Mouse (Mus musculus) thymus, adult 2 months (tissue): ENCODE measurements at regions not wholly inside any gene's neighbourhood (a gene's known extent, or its start where the extent isn't known, plus 50 kb on each side); places are given as distances from the start of the nearest gene placed in this dataset.

ENCODE experiments used
- DNase-seq: peaks from one replicate; pipeline ENCODE4 v3.0.0; 2021
- H3K27ac ChIP-seq: fragments of 200-500 bp; 2 replicates; pipeline ENCODE4 v1.5.1; 2012; ENCODE audit warnings: low read length, control low read depth; ENCODE audit not compliant: control insufficient read depth, insufficient read depth
- H3K27me3 ChIP-seq: fragments of 200-500 bp; 2 replicates; pipeline ENCODE4 v1.6.1; 2012; ENCODE audit warnings: mild to moderate bottlenecking, low read length, moderate library complexity, mixed read lengths; ENCODE audit not compliant: control insufficient read depth, insufficient read depth
- H3K36me3 ChIP-seq: fragments of 200-500 bp; 2 replicates; pipeline ENCODE4 v1.6.1; 2012; ENCODE audit warnings: mild to moderate bottlenecking, low read length, moderate library complexity; ENCODE audit not compliant: control insufficient read depth, insufficient read depth
- H3K4me1 ChIP-seq: fragments of 200-500 bp; replicated peaks from 2 replicates; pipeline ENCODE4 v1.6.1; 2012; ENCODE audit warnings: low read length; ENCODE audit not compliant: control insufficient read depth, insufficient read depth
- H3K4me3 ChIP-seq: fragments of 200-500 bp; 2 replicates; pipeline ENCODE4 v1.5.1; 2012; ENCODE audit warnings: mild to moderate bottlenecking, low read length, control low read depth, moderate library complexity; ENCODE audit not compliant: control insufficient read depth, insufficient read depth
- CTCF ChIP-seq: fragments of 200-500 bp; IDR thresholded peaks from 2 replicates; pipeline ENCODE4 v1.5.1; 2012; ENCODE audit warnings: mild to moderate bottlenecking, control low read depth, low read length, moderate library complexity, borderline replicate concordance; ENCODE audit not compliant: control insufficient read depth, poor library complexity, insufficient read depth; ENCODE audit errors: extremely low read depth
- POLR2A ChIP-seq: fragments of 200-500 bp; IDR thresholded peaks from 2 replicates; pipeline ENCODE4 v1.6.1; 2012; ENCODE audit warnings: mild to moderate bottlenecking, low read length, control low read depth, moderate library complexity; ENCODE audit not compliant: control insufficient read depth, poor library complexity, insufficient read depth; ENCODE audit errors: extremely low read depth
- WGBS: fragments of 180-500 bp; shearing (Covaris S2); methylation state at CpG from one replicate; pipeline ENCODE4 v1.1.7; 2018; 5-methylcytosine and 5-hydroxymethylcytosine counted together

DNA sequence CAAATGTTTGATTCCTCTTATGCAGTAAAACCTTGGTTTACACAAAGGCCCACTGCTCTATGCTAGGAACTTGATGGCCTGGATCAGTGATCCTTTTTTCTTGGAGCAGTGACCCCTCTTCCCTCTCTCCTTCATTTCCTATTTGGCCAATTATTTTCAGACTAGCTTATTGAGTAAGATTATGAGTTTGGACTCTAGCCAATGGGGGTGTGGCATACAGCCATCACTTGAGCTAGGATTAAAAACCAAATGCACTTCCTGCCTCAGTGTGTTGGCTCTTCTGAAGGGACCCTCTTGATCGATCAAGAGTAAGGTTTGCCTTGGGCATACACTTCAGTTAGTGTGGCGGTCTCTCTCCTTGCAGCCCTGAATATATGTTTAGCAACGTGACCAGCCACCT lies 1172.6 kb upstream of the Gulo start:
- Histone ChIP-seq H3K36me3 (no peaks in the 10 kb centered on the region), H3K4me1 (no peaks in the 10 kb centered on the region), H3K27me3 (no peaks in the 10 kb centered on the region), H3K27ac (no peak overlapping the region), H3K4me3 (no peak overlapping the region)
- no peak for DNase-seq
- 74% methylated on average over 3 of the region's 3 CpGs for WGBS
- TF ChIP-seq POLR2A (no peak), CTCF (no peak)

DNA sequence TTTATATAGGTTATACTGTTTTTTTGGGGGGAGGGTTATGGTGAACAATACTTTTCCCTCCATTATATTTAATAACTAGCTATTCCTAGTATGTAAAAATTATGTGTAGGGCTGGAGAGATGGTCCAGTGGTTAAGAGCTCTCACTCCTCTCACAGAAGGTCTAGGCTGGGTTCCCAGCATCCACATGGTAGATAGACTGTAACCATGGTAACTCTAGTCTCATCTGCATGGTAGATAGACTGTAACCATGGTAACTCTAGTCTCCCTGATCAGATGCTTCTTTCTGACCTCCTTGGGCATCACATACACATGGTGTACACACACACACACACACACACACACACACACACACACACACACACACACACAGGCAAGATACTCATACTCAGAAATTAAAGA lies 1170.5 kb upstream of the Gulo start:
- H3K4me3 ChIP-seq: no peak overlapping the region
- DNase-seq: no peak
- no peak overlapping the region for H3K27ac ChIP-seq
- no peaks in the 10 kb centered on the region for H3K36me3 ChIP-seq
- no peaks in the 10 kb centered on the region for H3K4me1 ChIP-seq
- no peaks in the 10 kb centered on the region for H3K27me3 ChIP-seq
- TF ChIP-seq POLR2A (no peak), CTCF (no peak)

DNA sequence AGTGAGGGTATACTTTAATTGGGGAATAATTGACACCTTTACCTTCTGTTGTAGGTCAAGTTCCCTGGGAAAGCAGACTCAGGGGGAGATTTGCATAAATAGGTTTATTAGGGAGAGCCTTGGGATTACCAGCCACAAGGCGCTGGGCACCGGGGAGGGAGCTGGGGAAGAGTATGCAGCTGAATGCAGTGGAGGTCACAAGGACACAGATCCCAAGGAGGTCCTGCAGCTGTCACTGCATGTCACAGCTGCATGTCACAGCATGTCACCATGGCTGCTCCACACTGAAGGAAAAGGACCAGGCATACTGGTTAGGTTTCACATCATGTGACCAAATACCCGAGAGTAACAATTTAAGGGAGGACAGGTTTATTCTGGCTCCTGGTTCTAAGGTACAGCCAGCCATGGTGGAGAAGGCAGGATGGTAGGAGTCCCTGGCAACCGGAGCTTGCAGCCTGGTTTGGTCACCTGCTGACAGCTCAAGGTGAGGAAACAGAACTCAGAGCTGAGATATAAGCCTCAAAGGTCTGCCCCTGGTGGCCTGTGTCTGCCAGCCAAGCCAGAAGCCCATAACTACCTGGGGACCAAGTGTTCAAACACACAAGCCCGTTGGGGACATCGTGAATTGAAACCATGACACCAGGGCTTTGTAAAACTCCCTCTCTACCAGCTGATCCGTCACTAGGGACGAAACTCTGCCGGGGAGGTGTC lies 1169.5 kb upstream of the Gulo start:
- H3K36me3 ChIP-seq: no peaks in the 10 kb centered on the region
- H3K4me1 ChIP-seq: no peaks in the 10 kb centered on the region
- no peak for TF ChIP-seq POLR2A
- TF ChIP-seq CTCF: no peak
- WGBS: 39% methylated on average over 9 of the region's 9 CpGs
- no peak for DNase-seq
- no peaks in the 10 kb centered on the region for H3K27me3 ChIP-seq
- H3K4me3 ChIP-seq: no peak overlapping the region
- H3K27ac ChIP-seq: no peak overlapping the region

DNA sequence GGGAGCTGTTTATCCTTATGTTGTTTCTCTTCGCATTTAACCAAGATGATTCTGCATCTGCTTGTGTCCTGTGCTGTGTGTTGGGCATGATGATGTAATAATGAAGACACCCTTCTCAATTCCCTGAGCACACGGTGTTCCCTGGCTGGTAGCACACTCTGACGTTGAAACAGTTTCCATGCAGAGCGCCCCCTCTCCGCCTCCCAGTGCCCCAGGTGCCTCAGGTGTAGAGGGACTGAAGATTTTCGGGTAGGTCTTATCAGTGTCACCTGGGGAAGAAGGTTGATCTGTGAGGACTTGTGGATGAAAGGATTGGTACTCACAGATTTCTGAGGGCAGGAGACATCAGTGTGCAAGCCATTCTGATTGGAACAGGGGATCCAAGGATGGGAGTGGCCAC lies 1167.7 kb upstream of the Gulo start:
- DNase-seq: no peak
- H3K27me3 ChIP-seq: no peaks in the 10 kb centered on the region
- no peaks in the 10 kb centered on the region for H3K4me1 ChIP-seq
- H3K27ac ChIP-seq: no peak overlapping the region
- TF ChIP-seq POLR2A (no peak), CTCF (no peak)
- WGBS: 84% methylated on average over 6 of the region's 6 CpGs
- no peak overlapping the region for H3K4me3 ChIP-seq
- H3K36me3 ChIP-seq: no peaks in the 10 kb centered on the region

DNA sequence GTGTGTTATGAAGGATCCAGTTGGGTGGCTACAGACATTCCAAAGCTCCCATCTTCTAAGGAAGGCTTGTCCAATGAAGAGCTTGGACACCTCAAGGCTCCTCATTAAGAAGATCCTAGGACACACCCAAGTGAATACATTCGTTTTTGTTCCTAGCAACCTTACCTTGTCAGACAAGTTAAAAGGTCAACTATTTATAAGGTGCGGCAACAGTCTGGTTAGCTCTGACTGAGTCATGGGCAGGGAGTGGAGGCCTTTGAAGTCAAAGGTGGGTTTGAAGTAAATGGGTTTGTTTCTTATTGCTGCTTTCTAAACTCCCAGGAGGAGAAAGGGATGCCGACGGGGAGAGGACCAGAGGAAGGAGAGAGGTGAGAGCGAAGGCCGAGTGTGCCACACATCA lies 1167.1 kb upstream of the Gulo start:
- H3K4me3 ChIP-seq: no peak overlapping the region
- no peaks in the 10 kb centered on the region for H3K27me3 ChIP-seq
- TF ChIP-seq POLR2A: no peak
- TF ChIP-seq CTCF: no peak
- H3K4me1 ChIP-seq: no peaks in the 10 kb centered on the region
- WGBS: 91% methylated on average over 6 of the region's 6 CpGs
- H3K36me3 ChIP-seq: no peaks in the 10 kb centered on the region
- no peak for DNase-seq
- no peak overlapping the region for H3K27ac ChIP-seq

DNA sequence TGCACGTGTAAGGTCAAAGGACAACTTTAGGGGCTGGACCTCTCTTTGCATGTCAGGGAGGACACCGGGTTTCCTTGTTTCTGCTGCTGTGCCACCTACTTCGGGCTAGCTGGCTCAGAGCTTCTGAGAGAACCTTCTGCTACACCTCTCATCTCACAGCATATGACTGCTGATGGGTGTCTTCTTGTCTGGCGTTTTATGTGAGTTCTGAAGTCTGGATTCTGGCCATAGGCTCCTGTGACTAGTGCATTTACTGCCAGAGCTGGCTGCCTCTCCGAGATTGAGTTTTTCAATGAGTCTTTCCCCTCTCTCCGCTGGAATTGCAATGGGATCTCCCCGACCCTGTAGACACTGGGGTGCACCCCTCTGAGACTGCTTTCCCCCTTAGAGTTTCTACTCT lies 1165.9 kb upstream of the Gulo start:
- TF ChIP-seq CTCF (no peak), POLR2A (no peak)
- no peak overlapping the region for H3K4me3 ChIP-seq
- H3K4me1 ChIP-seq: no peaks in the 10 kb centered on the region

DNA sequence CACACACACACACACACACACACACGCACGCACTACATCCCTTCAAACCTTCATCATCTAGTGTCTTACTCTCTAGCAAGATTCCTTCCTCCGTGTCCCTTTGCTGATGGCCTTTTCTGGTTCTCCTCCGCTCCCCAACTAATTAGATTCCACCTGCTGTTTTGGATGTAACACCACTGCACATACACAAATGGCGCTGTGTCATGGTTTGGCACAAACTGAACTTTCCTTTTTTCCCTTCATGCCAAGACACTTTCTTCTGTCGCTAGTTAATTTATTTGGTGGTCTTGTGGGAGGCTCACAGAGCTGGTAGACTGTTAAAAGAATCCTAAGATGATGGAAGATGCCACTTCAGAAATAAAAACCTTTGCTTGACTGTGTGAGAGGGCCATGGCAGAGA lies 1161.8 kb upstream of the Gulo start:
- Histone ChIP-seq H3K27ac (no peak overlapping the region), H3K36me3 (no peaks in the 10 kb centered on the region), H3K4me1 (no peaks in the 10 kb centered on the region), H3K27me3 (no peaks in the 10 kb centered on the region), H3K4me3 (no peak overlapping the region)
- TF ChIP-seq CTCF (no peak), POLR2A (no peak)
- DNase-seq: no peak
- WGBS: 95% methylated on average over 6 of the region's 6 CpGs

More for the DNA sequence above, 1165.9 kb upstream of the Gulo start:
- Histone ChIP-seq H3K27me3 (no peaks in the 10 kb centered on the region), H3K27ac (no peak overlapping the region), H3K36me3 (no peaks in the 10 kb centered on the region)
- DNase-seq: no peak
- WGBS: 85% methylated on average over 7 of the region's 7 CpGs
